Mouse (Mus musculus): Measurements from ENCODE around the gene Fgf12.
A peak's percentile ranks its signal among the peaks of the same experiment; 100 is the strongest.

Fgf12 gene

GRCm38 (mm10) chr16:28752638-28753118, at the start of gene Fgf12:
Gene Fgf12, minus strand, starts transcription at chr16:28753068.
- peak; percentile 77 for DNase-seq

GRCm38 (mm10) chr16:28793115-28793514, 40.2 kb upstream of the Fgf12 start:
- DNase-seq = peak; percentile 19

- DNase-seq = no peak
Measured at GRCm38 (mm10) chr16:28770276-28770675, 17.4 kb upstream of the Fgf12 start.

GRCm38 (mm10) chr16:28761417-28761976, 8.6 kb upstream of the Fgf12 start:
- peak; percentile 68 for DNase-seq

GRCm38 (mm10) chr16:28753124-28753917, 453 bp upstream of the Fgf12 start:
- DNase-seq = peak; percentile 92

GRCm38 (mm10) chr16:28734461-28734860, 18.4 kb downstream of the Fgf12 start:
- DNase-seq = no peak

GRCm38 (mm10) chr16:28726792-28727191, 26.1 kb downstream of the Fgf12 start:
- DNase-seq = no peak

GRCm38 (mm10) chr16:28706623-28707022, 46.2 kb downstream of the Fgf12 start:
- no peak for DNase-seq

- DNase-seq = peak; percentile 28
Measured at GRCm38 (mm10) chr16:28700346-28700745, 52.5 kb downstream of the Fgf12 start.

GRCm38 (mm10) chr16:28696851-28697250, 56.0 kb downstream of the Fgf12 start:
- no peak for DNase-seq

GRCm38 (mm10) chr16:28694113-28694899, 58.6 kb downstream of the Fgf12 start:
- DNase-seq = no peak

GRCm38 (mm10) chr16:28688861-28689385, 63.9 kb downstream of the Fgf12 start:
- peak; percentile 51 for DNase-seq

GRCm38 (mm10) chr16:28681625-28682024, 71.2 kb downstream of the Fgf12 start:
- no peak for DNase-seq

- DNase-seq = peak; percentile 19
Measured at GRCm38 (mm10) chr16:28668815-28669347, 84.0 kb downstream of the Fgf12 start.

GRCm38 (mm10) chr16:28652640-28653039, 100.2 kb downstream of the Fgf12 start:
- peak; percentile 75 for DNase-seq

- no peak for DNase-seq
Measured at GRCm38 (mm10) chr16:28650589-28650988, 102.3 kb downstream of the Fgf12 start.

GRCm38 (mm10) chr16:28645030-28645429, 107.8 kb downstream of the Fgf12 start:
- DNase-seq = no peak

GRCm38 (mm10) chr16:28631721-28632120, 121.1 kb downstream of the Fgf12 start:
- no peak for DNase-seq

GRCm38 (mm10) chr16:28630771-28631484, 121.9 kb downstream of the Fgf12 start:
- DNase-seq = no peak

GRCm38 (mm10) chr16:28626259-28626658, 126.6 kb downstream of the Fgf12 start:
- DNase-seq = no peak

- DNase-seq = no peak
Measured at GRCm38 (mm10) chr16:28625689-28626088, 127.2 kb downstream of the Fgf12 start.

- DNase-seq = no peak
Measured at GRCm38 (mm10) chr16:28614412-28614811, 138.5 kb downstream of the Fgf12 start.

All from cerebellum, adult 11-12 months (tissue).